Mouse (Mus musculus): ENCODE results near the gene Sertad1.

Gene Sertad1

GRCm38 (mm10) chr7:27486770-27487697 is at the start of gene Sertad1:
Sertad1 (plus strand) TSS chr7:27486910.
- peak; percentile 100 for DNase-seq

GRCm38 (mm10) chr7:27437544-27437943 is 49.2 kb upstream of the Sertad1 start:
- DNase-seq, result no peak

- no peak for DNase-seq
These were observed 46.7 kb upstream of the Sertad1 start for GRCm38 (mm10) chr7:27440014-27440413.

- no peak for DNase-seq
These were observed 40.7 kb upstream of the Sertad1 start for GRCm38 (mm10) chr7:27446051-27446450.

- peak; percentile 13 for DNase-seq
These were observed 39.9 kb upstream of the Sertad1 start for GRCm38 (mm10) chr7:27446521-27447418.

GRCm38 (mm10) chr7:27447419-27448286 is 39.1 kb upstream of the Sertad1 start, which contains the start of the genes Sptbn4 and Blvrb:
Sptbn4 (minus strand) TSS chr7:27447686.
Blvrb (plus strand) TSS chr7:27447978.
- peak; percentile 99 for DNase-seq

GRCm38 (mm10) chr7:27448421-27449206 is 38.1 kb upstream of the Sertad1 start:
- no peak for DNase-seq

GRCm38 (mm10) chr7:27449256-27449862 is 37.4 kb upstream of the Sertad1 start:
- peak; percentile 73 for DNase-seq

GRCm38 (mm10) chr7:27451359-27451758 is 35.4 kb upstream of the Sertad1 start:
- no peak for DNase-seq

GRCm38 (mm10) chr7:27452206-27452770 is 34.4 kb upstream of the Sertad1 start:
- DNase-seq, result no peak

GRCm38 (mm10) chr7:27454461-27455121 is 32.1 kb upstream of the Sertad1 start:
- DNase-seq, result no peak

- DNase-seq, result no peak
These were observed 31.4 kb upstream of the Sertad1 start for GRCm38 (mm10) chr7:27455273-27455672.

GRCm38 (mm10) chr7:27458614-27459013 is 28.1 kb upstream of the Sertad1 start:
- DNase-seq, result no peak

GRCm38 (mm10) chr7:27459640-27460039 is 27.1 kb upstream of the Sertad1 start:
- DNase-seq, result no peak

- DNase-seq, result no peak
These were observed 26.2 kb upstream of the Sertad1 start for GRCm38 (mm10) chr7:27460477-27460876.

- no peak for DNase-seq
These were observed 19.1 kb upstream of the Sertad1 start for GRCm38 (mm10) chr7:27467648-27468047.

- DNase-seq, result no peak
These were observed 15.2 kb upstream of the Sertad1 start for GRCm38 (mm10) chr7:27471390-27472120.

- no peak for DNase-seq
These were observed 14.1 kb upstream of the Sertad1 start for GRCm38 (mm10) chr7:27472596-27472995.

- DNase-seq, result peak; percentile 100
These were observed 13.4 kb upstream of the Sertad1 start, which contains the start of gene Sertad3 for GRCm38 (mm10) chr7:27473156-27473834. Sertad3 (plus strand) TSS chr7:27473768.

Data from kidney, postnatal 14 days (tissue).